Mouse (Mus musculus): Measurements from ENCODE around the gene Shank1.

Gene Shank1

DNA sequence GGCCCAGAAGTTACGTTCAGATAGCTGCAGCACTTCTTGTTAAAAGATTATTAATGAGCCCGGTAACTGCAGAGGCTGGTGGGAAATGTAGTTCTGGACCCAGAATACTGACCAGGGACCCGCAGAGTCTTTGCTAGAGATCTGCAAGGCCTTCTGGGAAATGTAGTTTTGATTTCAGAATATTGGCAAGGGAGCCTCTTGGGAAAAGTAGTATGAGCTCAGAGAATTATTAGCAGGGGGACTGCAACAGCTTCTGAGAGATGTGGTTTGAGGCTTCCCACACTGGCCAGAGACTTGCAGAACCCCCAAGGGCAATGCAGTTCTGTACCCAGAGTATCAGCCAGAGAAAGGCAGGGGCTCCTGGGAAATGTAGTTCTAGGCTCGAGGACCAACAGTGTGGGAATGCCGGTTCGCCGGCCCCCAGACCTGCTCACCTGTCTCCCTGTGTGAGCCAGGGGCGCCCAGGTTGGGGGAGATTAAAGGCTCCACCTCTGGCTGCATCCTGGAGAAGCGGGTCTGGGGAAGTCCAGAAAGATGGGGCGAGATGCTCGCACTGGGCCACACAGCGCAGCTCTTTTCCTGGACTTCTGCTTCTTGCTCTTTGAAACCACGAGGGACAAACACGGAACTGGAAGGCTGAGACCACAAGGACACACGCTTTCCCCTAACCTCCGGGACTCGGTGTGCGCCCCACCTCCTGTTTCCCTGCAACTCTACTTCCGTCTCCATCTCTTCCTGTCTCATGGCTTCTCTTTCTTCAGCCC, 64.0 kb downstream of the Shank1 start:
- peak; percentile 76 to 80 for DNase-seq (ENCODE audit: low spot score in 2 of 2)

DNA sequence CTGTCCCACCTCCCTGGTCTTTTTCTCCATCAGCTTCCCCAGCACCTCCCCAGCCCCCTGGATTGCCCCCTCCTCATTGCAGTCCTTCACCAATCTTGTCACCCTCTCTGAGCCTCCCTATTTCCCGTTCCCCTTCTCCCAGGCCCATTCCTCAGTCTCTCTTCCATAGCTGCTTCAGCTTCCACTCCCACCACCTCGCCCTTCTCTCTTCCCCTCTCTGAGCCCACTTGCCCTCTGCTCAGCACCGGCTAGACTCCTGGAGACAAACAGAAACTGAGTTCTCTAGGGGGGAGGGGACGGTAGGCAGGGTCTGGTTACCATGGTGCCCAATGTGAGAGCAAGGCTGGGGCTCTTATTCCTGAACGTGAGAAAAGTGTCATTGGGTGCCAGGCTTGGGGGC, 64.7 kb downstream of the Shank1 start:
- DNase-seq (ENCODE audit: low spot score in 2 of 2): no peak

- DNase-seq (ENCODE audit: low spot score in 2 of 2): no peak
Observed at GRCm38 (mm10) chr7:44375207-44375606, 65.2 kb downstream of the Shank1 start.

DNA sequence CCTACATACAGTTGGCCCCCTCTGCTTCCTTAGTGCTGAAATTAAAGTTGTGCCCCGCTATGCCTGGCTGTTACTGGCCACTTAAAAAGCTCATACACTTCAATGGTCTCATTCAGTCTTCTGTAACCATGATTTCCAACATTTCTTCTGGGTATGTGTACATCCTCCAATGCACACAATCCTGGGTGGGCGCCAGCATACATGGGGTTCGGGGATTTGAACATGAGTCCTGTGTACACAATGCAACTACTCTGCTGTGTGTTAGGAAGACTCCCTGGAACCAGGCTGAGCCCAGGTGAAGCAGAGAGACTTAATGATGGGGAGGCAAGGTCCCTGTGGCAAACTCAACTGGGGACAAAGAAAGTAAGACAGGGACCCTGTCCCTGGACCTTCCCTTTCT, 65.7 kb downstream of the Shank1 start:
- DNase-seq (ENCODE audit: low spot score in 2 of 2): no peak

DNA sequence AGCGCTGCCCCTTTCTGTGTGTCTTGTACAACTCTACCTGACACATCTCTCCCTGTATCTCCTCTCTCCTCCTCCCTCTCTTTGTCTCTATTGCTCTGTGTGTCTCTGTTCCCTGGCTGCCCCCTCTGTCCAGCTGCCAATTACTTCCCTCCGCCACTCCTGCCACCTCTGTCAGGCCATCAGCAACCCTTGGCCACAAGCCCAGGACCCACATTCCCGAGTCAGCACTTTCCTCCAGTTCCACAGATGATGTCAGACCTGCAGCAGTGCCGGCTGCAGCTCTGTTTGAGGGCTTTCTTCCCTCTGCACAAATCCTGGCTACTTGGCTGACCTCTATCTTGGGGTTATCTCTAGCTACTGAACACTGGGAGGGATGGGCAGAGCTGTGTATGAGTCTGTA, 68.2 kb downstream of the Shank1 start:
- DNase-seq (ENCODE audit: low spot score in 2 of 2): peak in 1 of 2 experiments; percentile 37

DNA sequence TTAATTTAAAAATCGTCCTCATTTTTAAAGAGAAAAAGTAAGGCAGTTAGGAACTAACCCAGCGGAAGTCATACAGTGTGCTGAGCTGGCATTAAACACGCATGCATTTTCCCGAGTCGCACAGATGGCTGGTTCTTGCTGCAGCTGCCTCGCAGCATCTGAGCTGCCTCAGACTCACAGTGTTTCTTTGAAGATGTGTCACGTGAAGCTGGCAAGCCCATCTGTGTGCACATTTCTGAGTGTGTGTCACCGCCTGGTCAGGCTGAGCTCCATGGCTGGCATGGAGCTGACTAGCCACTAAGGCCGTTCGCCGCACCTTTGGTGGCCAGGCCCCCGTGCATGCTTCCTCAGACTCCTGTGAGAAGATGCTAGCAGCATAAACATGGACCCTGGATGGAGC, 72.5 kb downstream of the Shank1 start:
- DNase-seq (ENCODE audit: low spot score in 2 of 2): peak; percentile 74 to 83

DNA sequence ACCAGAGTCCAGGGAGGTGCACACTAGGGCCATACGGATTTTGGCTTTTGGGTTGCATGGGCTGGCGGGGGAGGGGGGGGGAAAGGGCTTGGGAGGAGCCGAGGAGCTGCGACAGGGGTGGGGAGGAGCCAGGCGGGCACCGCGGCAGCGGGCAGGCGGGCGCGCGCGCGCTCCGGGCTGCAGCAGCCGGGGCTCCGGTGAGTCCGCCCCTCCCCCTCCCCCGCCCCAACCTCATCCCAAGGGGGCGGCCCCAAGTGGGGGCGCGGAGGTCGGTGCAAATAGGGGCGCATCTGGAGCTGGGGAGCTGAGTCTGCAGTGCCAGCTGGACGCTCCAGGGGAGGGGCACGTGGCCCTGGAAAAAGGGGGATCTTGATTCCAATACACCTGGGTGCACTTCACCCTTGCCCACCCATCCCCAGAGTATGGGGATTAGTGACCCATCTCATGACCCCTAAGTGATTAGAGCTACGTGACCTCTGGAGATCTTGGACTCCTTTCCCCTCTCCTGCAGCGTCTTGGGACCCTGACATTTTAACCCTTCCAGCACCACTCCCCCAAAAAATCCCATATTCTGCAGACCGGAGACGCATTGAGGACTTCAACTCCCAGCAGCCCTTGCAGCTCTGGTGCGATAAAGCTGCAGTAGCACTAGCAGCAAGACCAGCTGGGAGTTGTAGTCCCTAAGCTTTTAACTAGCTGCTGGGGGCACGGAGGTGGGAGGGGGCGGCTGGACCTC, 74.1 kb downstream of the Shank1 start, which contains the start of gene Syt3:
Gene Syt3, plus strand, starts transcription at position 123 of the 736 bp plus-strand sequence.
- DNase-seq (ENCODE audit: low spot score in 2 of 2): peak; percentile 68 to 77

DNA sequence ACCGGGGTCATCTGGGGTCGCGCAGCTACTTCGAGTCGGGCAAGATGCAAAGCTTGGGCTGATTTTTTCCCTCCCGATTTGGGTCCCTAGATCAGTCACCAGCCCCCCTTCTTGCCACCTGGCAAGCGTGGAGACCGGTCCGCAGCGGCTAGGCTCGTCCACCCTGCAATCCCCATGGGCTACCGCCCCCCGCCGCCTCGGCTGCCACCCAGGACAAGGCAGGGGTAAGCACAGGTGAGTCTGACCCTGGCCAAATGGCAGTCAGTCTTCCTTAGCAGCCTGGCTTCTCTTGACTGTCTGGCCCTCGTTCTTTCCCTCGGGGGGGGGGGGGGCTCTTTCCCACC, 74.6 kb downstream of the Shank1 start:
- DNase-seq (ENCODE audit: low spot score in 2 of 2): no peak

- no peak for DNase-seq (ENCODE audit: low spot score in 2 of 2)
Observed at GRCm38 (mm10) chr7:44385720-44386119, 75.7 kb downstream of the Shank1 start, which contains the start of gene 1700008O03Rik. TSS of gene 1700008O03Rik (minus strand) at chr7:44385820.

- DNase-seq (ENCODE audit: low spot score in 2 of 2): no peak
Observed at GRCm38 (mm10) chr7:44391831-44392230, 81.8 kb downstream of the Shank1 start.

DNA sequence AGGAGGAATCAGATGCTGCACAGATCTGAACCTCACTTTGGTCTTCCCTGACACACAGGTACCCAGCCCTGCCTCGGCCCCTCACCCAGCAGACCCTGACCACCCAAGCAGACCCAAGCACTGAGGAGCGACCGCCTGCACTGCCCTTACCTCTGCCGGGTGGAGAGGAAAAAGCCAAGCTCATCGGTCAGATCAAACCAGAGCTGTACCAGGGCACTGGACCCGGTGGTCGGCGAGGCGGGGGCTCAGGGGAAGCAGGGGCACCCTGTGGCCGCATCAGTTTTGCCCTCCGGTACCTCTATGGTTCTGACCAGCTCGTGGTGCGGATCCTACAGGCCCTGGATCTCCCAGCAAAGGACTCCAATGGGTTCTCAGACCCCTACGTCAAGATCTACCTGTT, 82.3 kb downstream of the Shank1 start:
- no peak for DNase-seq (ENCODE audit: low spot score in 2 of 2)

DNA sequence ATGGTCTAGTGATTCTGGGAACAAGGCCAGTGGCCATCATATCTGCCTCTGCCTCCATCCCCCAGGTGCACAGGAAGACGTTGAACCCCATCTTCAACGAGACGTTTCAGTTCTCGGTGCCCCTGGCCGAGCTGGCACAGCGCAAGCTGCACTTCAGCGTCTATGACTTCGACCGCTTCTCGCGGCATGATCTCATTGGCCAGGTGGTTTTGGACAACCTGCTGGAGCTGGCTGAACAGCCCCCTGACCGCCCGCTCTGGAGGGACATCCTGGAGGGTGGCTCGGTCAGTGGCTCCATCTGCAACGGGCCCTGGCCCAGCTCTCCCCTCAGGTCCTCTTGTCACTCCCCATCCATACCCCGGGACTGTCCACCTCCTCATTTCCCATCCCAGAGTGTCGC, 83.2 kb downstream of the Shank1 start:
- no peak for DNase-seq (ENCODE audit: low spot score in 2 of 2)

GRCm38 (mm10) chr7:44398570-44398969, 88.5 kb downstream of the Shank1 start:
- DNase-seq (ENCODE audit: low spot score in 2 of 2): peak in 1 of 2 experiments; percentile 38

DNA sequence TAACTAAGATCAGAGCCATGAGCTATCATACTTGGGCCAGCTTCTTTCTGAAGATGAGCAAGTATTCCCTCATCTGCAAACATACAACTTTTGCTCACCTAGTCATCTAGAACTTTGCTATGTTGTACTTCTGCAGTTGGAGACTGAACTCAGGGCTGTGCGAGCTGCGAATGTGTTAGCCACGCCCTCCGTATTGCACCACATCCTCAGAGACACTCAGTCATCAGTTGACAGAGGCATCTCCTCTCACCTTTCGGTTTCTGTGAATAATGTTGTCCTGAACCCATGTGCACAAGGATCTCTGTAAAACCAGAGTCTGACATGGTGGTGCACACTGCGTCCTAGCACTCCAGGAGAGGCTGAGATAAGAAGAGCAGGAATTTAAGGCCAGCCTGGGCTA, 91.6 kb downstream of the Shank1 start:
- no peak for DNase-seq (ENCODE audit: low spot score in 2 of 2)

- peak; percentile 91 to 95 for DNase-seq (ENCODE audit: low spot score in 2 of 2)
Observed at GRCm38 (mm10) chr7:44405346-44406014, 95.4 kb downstream of the Shank1 start.

DNA sequence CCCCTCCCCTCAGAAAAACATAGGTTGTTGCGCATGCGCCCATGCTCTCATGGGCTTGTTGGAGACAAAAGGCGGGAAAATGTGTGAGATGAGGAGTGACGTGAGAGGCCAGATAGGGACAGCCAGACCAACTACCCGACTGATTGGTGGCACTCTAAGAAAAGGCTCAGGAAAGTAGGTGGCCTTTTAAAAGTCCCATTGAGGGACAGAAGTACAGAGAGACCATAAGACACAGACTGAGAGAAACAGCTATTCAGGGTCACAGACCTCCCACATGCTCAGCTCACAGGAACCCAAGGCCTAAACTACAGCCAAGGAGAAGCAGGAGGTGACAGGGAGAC, 95.9 kb downstream of the Shank1 start:
- no peak for DNase-seq (ENCODE audit: low spot score in 2 of 2)

Measured in frontal cortex, postnatal 14 days (tissue).